Mouse (Mus musculus) MEL (cell line): ENCODE data around the gene Rpia. TPM values are rescaled to one million over a fixed set of nuclear protein-coding genes. Genes with fewer than 3 reads are reported as not detected.
A peak's percentile ranks its signal among the peaks of the same experiment; 100 is the strongest.

Experiments
- DNase-seq: peaks from one replicate; pipeline ENCODE4 v3.0.0; 2011; ENCODE audit warnings: low read depth, low spot score
- H3K27ac ChIP-seq: 2 replicates; pipeline ENCODE4 v1.5.1; 2012; ENCODE audit warnings: low read depth, mild to moderate bottlenecking, control low read depth, low read length, moderate library complexity; ENCODE audit not compliant: control insufficient read depth
- H3K27me3 ChIP-seq, 2 experiments: fragments of 150-350 bp in 1 of 2; sonication (generic) in 1 of 2; 2 replicates each; pipeline ENCODE4 v1.6.1; 2012; ENCODE audit warnings: low read length in 2 of 2, mild to moderate bottlenecking in 2 of 2, improper control_type of control experiment in 1 of 2, moderate library complexity in 1 of 2; ENCODE audit not compliant: insufficient read depth in 2 of 2, control insufficient read depth in 1 of 2
- H3K36me3 ChIP-seq, 2 experiments: 2 replicates each; pipeline ENCODE4 v1.6.1; 2012 to 2014; ENCODE audit warnings: low read length in 2 of 2, improper control_type of control experiment in 1 of 2, inconsistent platforms in 1 of 2, mild to moderate bottlenecking in 1 of 2; ENCODE audit not compliant: insufficient read depth in 2 of 2, control insufficient read depth in 1 of 2
- H3K4me1 ChIP-seq, 2 experiments: fragments of 150-350 bp in 1 of 2; sonication (generic) in 1 of 2; 2 replicates each; pipeline ENCODE4 v1.6.1; 2012; ENCODE audit warnings: low read length in 2 of 2, improper control_type of control experiment in 1 of 2, mild to moderate bottlenecking in 1 of 2; ENCODE audit not compliant: insufficient read depth in 2 of 2, control insufficient read depth in 1 of 2
- H3K4me3 ChIP-seq, 2 experiments: fragments of 150-350 bp in 1 of 2; sonication (generic) in 1 of 2; 2 replicates each; pipeline ENCODE4 v1.5.1; 2012; ENCODE audit warnings: low read depth in 2 of 2, low read length in 2 of 2, mild to moderate bottlenecking in 2 of 2, moderate library complexity in 2 of 2, control low read depth in 1 of 2, improper control_type of control experiment in 1 of 2; ENCODE audit not compliant: control insufficient read depth in 1 of 2, insufficient read depth in 1 of 2
- H3K79me2 ChIP-seq: 2 replicates; pipeline ENCODE4 v1.6.1; 2012; ENCODE audit warnings: mild to moderate bottlenecking, low read length, moderate library complexity; ENCODE audit not compliant: control insufficient read depth, poor library complexity, insufficient read depth
- H3K9ac ChIP-seq: 2 replicates; pipeline ENCODE4 v1.6.1; 2012; ENCODE audit warnings: low read depth, mild to moderate bottlenecking, control low read depth, low read length, moderate library complexity; ENCODE audit not compliant: control insufficient read depth, poor library complexity, severe bottlenecking
- H3K9me3 ChIP-seq: fragments of 150-350 bp; sonication (generic); replicated peaks from 2 replicates; pipeline ENCODE4 v1.6.1; 2012; ENCODE audit warnings: mild to moderate bottlenecking, low read length, improper control_type of control experiment, moderate library complexity; ENCODE audit not compliant: insufficient read depth
- BHLHE40 ChIP-seq: IDR thresholded peaks from 2 replicates; pipeline ENCODE4 v1.6.1; 2012; ENCODE audit warnings: low read depth, mild to moderate bottlenecking, inconsistent platforms, low read length, improper control_type of control experiment, borderline replicate concordance
- CHD1 ChIP-seq: IDR thresholded peaks from 2 replicates; pipeline ENCODE4 v1.6.1; 2012; ENCODE audit warnings: low read depth, mild to moderate bottlenecking, inconsistent platforms, low read length, improper control_type of control experiment
- CHD2 ChIP-seq: IDR thresholded peaks from 2 replicates; pipeline ENCODE4 v1.6.1; 2011; ENCODE audit warnings: low read length, improper control_type of control experiment
- CTCF ChIP-seq, 3 experiments: IDR thresholded peaks in 2 of 3; conservative IDR thresholded peaks in 1 of 3; 2 replicates each; pipeline ENCODE4 v1.5.1; 2011 to 2012; ENCODE audit warnings: low read length in 3 of 3, low read depth in 2 of 3, mild to moderate bottlenecking in 2 of 3, improper control_type of control experiment in 1 of 3, inconsistent platforms in 1 of 3, mixed read lengths in 1 of 3, moderate library complexity in 1 of 3; ENCODE audit not compliant: control insufficient read depth in 1 of 3, insufficient read depth in 1 of 3, poor library complexity in 1 of 3, severe bottlenecking in 1 of 3
- E2F4 ChIP-seq: IDR thresholded peaks from 2 replicates; pipeline ENCODE4 v1.6.1; 2011; ENCODE audit warnings: low read depth, low read length, improper control_type of control experiment, borderline replicate concordance
- ELF1 ChIP-seq: IDR thresholded peaks from 2 replicates; pipeline ENCODE4 v1.6.1; 2014; ENCODE audit warnings: low read depth, mild to moderate bottlenecking, inconsistent platforms, low read length, improper control_type of control experiment, moderate library complexity
- EP300 ChIP-seq, 2 experiments: IDR thresholded peaks; 2 replicates each; pipeline ENCODE4 v1.6.1; 2011; ENCODE audit warnings: improper control_type of control experiment in 2 of 2, low read length in 2 of 2, low read depth in 1 of 2, mild to moderate bottlenecking in 1 of 2
- ETS1 ChIP-seq: IDR thresholded peaks from 2 replicates; pipeline ENCODE4 v1.6.1; 2012; ENCODE audit warnings: low read depth, mild to moderate bottlenecking, inconsistent platforms, low read length, improper control_type of control experiment, moderate library complexity
- GABPA ChIP-seq: IDR thresholded peaks from 2 replicates; pipeline ENCODE4 v1.6.1; 2012; ENCODE audit warnings: low read depth, mild to moderate bottlenecking, inconsistent platforms, low read length, improper control_type of control experiment, moderate library complexity
- GATA1 ChIP-seq: IDR thresholded peaks from 2 replicates; pipeline ENCODE4 v1.6.1; 2011; ENCODE audit warnings: low read depth, low read length, improper control_type of control experiment
- HCFC1 ChIP-seq: IDR thresholded peaks from 2 replicates; pipeline ENCODE4 v1.6.1; 2012; ENCODE audit warnings: low read depth, mild to moderate bottlenecking, inconsistent platforms, low read length, improper control_type of control experiment, moderate library complexity
- JUND ChIP-seq: IDR thresholded peaks from 2 replicates; pipeline ENCODE4 v1.6.1; 2011; ENCODE audit warnings: low read depth, mild to moderate bottlenecking, improper control_type of control experiment, low read length
- KAT2A ChIP-seq: conservative IDR thresholded peaks from 2 replicates; pipeline ENCODE4 v1.6.1; 2012; ENCODE audit warnings: low read depth, low read length, improper control_type of control experiment, inconsistent platforms
- MAFK ChIP-seq: IDR thresholded peaks from 2 replicates; pipeline ENCODE4 v1.6.1; 2011; ENCODE audit warnings: low read depth, mild to moderate bottlenecking, low read length, improper control_type of control experiment, borderline replicate concordance
- MAX ChIP-seq: IDR thresholded peaks from 2 replicates; pipeline ENCODE4 v1.6.1; 2011; ENCODE audit warnings: low read length, improper control_type of control experiment
- MAZ ChIP-seq: IDR thresholded peaks from 2 replicates; pipeline ENCODE4 v1.6.1; 2012; ENCODE audit warnings: low read depth, mild to moderate bottlenecking, inconsistent platforms, low read length, improper control_type of control experiment
- MEF2A ChIP-seq: IDR thresholded peaks from 2 replicates; pipeline ENCODE4 v1.6.1; 2014; ENCODE audit warnings: low read depth, mild to moderate bottlenecking, inconsistent platforms, low read length, improper control_type of control experiment; ENCODE audit not compliant: poor library complexity, insufficient replicate concordance, severe bottlenecking; ENCODE audit errors: extremely low read depth
- MXI1 ChIP-seq: IDR thresholded peaks from 2 replicates; pipeline ENCODE4 v1.6.1; 2011; ENCODE audit warnings: mild to moderate bottlenecking, low read depth, low read length, improper control_type of control experiment
- MYB ChIP-seq: IDR thresholded peaks from 2 replicates; pipeline ENCODE4 v1.6.1; 2011; ENCODE audit warnings: mild to moderate bottlenecking, low read depth, low read length, improper control_type of control experiment
- MYC ChIP-seq: IDR thresholded peaks from 2 replicates; pipeline ENCODE4 v1.6.1; 2011; ENCODE audit warnings: low read depth, mild to moderate bottlenecking, low read length, improper control_type of control experiment, moderate library complexity
- NELFE ChIP-seq: IDR thresholded peaks from 2 replicates; pipeline ENCODE4 v1.6.1; 2011; ENCODE audit warnings: low read depth, low read length, improper control_type of control experiment
- NRF1 ChIP-seq: IDR thresholded peaks from 2 replicates; pipeline ENCODE4 v1.6.1; 2014; ENCODE audit warnings: low read depth, mild to moderate bottlenecking, inconsistent platforms, low read length, improper control_type of control experiment, moderate library complexity; ENCODE audit not compliant: poor library complexity, insufficient read depth, severe bottlenecking
- POLR2A ChIP-seq, 2 experiments: IDR thresholded peaks; 2 replicates each; pipeline ENCODE4 v1.6.1; 2011 to 2012; ENCODE audit warnings: low read length in 2 of 2, mild to moderate bottlenecking in 2 of 2, control low read depth in 1 of 2, improper control_type of control experiment in 1 of 2, low read depth in 1 of 2, moderate library complexity in 1 of 2; ENCODE audit not compliant: control insufficient read depth in 1 of 2, insufficient read depth in 1 of 2, poor library complexity in 1 of 2
- POLR2AphosphoS2 ChIP-seq: IDR thresholded peaks from 2 replicates; pipeline ENCODE4 v1.6.1; 2011; ENCODE audit warnings: low read length, improper control_type of control experiment
- POLR2AphosphoS5 ChIP-seq: IDR thresholded peaks from 2 replicates; pipeline ENCODE4 v1.6.1; 2012; ENCODE audit warnings: low read depth, borderline replicate concordance, mild to moderate bottlenecking, inconsistent platforms, low read length, moderate library complexity, mixed read lengths
- RAD21 ChIP-seq: IDR thresholded peaks from 2 replicates; pipeline ENCODE4 v1.6.1; 2011; ENCODE audit warnings: mild to moderate bottlenecking, low read depth, low read length, improper control_type of control experiment
- RCOR1 ChIP-seq: IDR thresholded peaks from 2 replicates; pipeline ENCODE4 v1.6.1; 2012; ENCODE audit warnings: low read depth, mild to moderate bottlenecking, inconsistent platforms, low read length, improper control_type of control experiment
- SIN3A ChIP-seq: IDR thresholded peaks from 2 replicates; pipeline ENCODE4 v1.6.1; 2012; ENCODE audit warnings: low read length, improper control_type of control experiment, inconsistent platforms
- SMC3 ChIP-seq: IDR thresholded peaks from 2 replicates; pipeline ENCODE4 v1.6.1; 2011; ENCODE audit warnings: low read depth, low read length, improper control_type of control experiment
- TAL1 ChIP-seq: IDR thresholded peaks from 2 replicates; pipeline ENCODE4 v1.6.1; 2012; ENCODE audit warnings: mild to moderate bottlenecking, inconsistent platforms, low read length, moderate library complexity, mixed read lengths
- TBP ChIP-seq: IDR thresholded peaks from 2 replicates; pipeline ENCODE4 v1.8.0; 2011; ENCODE audit warnings: low read depth, low read length, improper control_type of control experiment
- TCF12 ChIP-seq: IDR thresholded peaks from 2 replicates; pipeline ENCODE4 v1.6.1; 2014; ENCODE audit warnings: low read depth, mild to moderate bottlenecking, inconsistent platforms, low read length, improper control_type of control experiment, moderate library complexity
- UBTF ChIP-seq: IDR thresholded peaks from 2 replicates; pipeline ENCODE4 v1.6.1; 2012; ENCODE audit warnings: low read depth, mild to moderate bottlenecking, inconsistent platforms, low read length, improper control_type of control experiment, moderate library complexity, borderline replicate concordance; ENCODE audit not compliant: insufficient read depth
- USF1 ChIP-seq: IDR thresholded peaks from 2 replicates; pipeline ENCODE4 v1.6.1; 2014; ENCODE audit warnings: low read depth, mild to moderate bottlenecking, inconsistent platforms, low read length, improper control_type of control experiment, moderate library complexity
- USF2 ChIP-seq, 2 experiments: IDR thresholded peaks; 2 replicates each; pipeline ENCODE4 v1.6.1; 2011 to 2012; ENCODE audit warnings: improper control_type of control experiment in 2 of 2, low read length in 2 of 2, borderline replicate concordance in 1 of 2, inconsistent platforms in 1 of 2, low read depth in 1 of 2, mild to moderate bottlenecking in 1 of 2; ENCODE audit not compliant: insufficient read depth in 1 of 2
- ZC3H11A ChIP-seq: IDR thresholded peaks from 2 replicates; pipeline ENCODE4 v1.6.1; 2012; ENCODE audit warnings: low read depth, mild to moderate bottlenecking, inconsistent platforms, low read length, improper control_type of control experiment
- ZKSCAN1 ChIP-seq: IDR thresholded peaks from 2 replicates; pipeline ENCODE4 v1.6.1; 2012; ENCODE audit warnings: low read depth, mild to moderate bottlenecking, inconsistent platforms, low read length, improper control_type of control experiment, moderate library complexity
- ZMIZ1 ChIP-seq: IDR thresholded peaks from 2 replicates; pipeline ENCODE4 v1.6.1; 2012; ENCODE audit warnings: low read depth, mild to moderate bottlenecking, inconsistent platforms, low read length, improper control_type of control experiment, moderate library complexity
- ZNF384 ChIP-seq: IDR thresholded peaks from 2 replicates; pipeline ENCODE4 v1.6.1; 2012; ENCODE audit warnings: low read depth, mild to moderate bottlenecking, inconsistent platforms, low read length, improper control_type of control experiment
- polyA plus RNA-seq, 2 experiments: library from polyadenylated mRNA; stranded (reverse) in 1 of 2; unstranded in 1 of 2; fragments of >175 nt in 1 of 2; fragments of >200 nt in 1 of 2; gene quantifications; 2 replicates each; pipeline versions ENCODE4 v1.2.1 to v1.2.4; 2012; ENCODE audit warnings: low replicate concordance in 2 of 2, low read depth in 1 of 2; ENCODE audit not compliant: insufficient read length in 2 of 2, insufficient read depth in 1 of 2, missing spikeins in 1 of 2
- total RNA-seq: library from RNA; depleted of rRNA; stranded (reverse); fragments of 300-350 nt; gene quantifications from 2 replicates; pipeline ENCODE4 v1.2.3, GENCODE M21; 2012

Rpia gene
- total and polyA plus RNA-seq, 3 experiments, result 93.4 to 238 (median 180) TPM

- DNase-seq, result peak; percentile 79
These were observed 23.3 kb downstream of the Rpia start for GRCm38 (mm10) chr6:70768769-70769168.

GRCm38 (mm10) chr6:70765076-70765475 is 27.0 kb downstream of the Rpia start:
- Histone ChIP-seq H3K36me3 (peaks cover 0 to 2% of the 10 kb centered on the region in 2 experiments; a peak in 2 of 4 replicates), H3K4me1 (no peaks in the 10 kb centered on the region), H3K9me3 (no peaks in the 10 kb centered on the region), H3K27ac (no peak overlapping the region), H3K4me3 (no peak overlapping the region), H3K9ac (no peak overlapping the region), H3K27me3 (no peaks in the 10 kb centered on the region), H3K79me2 (no peaks in the 10 kb centered on the region)
- DNase-seq, result no peak
- TF ChIP-seq POLR2A (IDR thresholded peaks at IDR 0.05; ENCODE audit: control insufficient read depth in 1 of 2, insufficient read depth in 1 of 2, low read depth in 1 of 2, low read length in 2 of 2, poor library complexity in 1 of 2) (0 out of 4 replicates have a peak, but pooled peaks of 1 of the 2 experiments have one; percentile 18), CTCF (IDR thresholded peaks at IDR 0.05 in 2 of 3, conservative IDR thresholded peaks at IDR 0.05 in 1 of 3; ENCODE audit: control insufficient read depth in 1 of 3, insufficient read depth in 1 of 3, low read depth in 2 of 3, low read length in 3 of 3, poor library complexity in 1 of 3, severe bottlenecking in 1 of 3) (no peak)

More at GRCm38 (mm10) chr6:70768769-70769168, 23.3 kb downstream of the Rpia start:
- TF ChIP-seq SIN3A, result no peak
- no peak for TF ChIP-seq MYB
- no peak for TF ChIP-seq MAX
- no peak for TF ChIP-seq JUND
- TF ChIP-seq CHD2, result no peak
- no peak for TF ChIP-seq ZNF384
- TF ChIP-seq ZKSCAN1, result no peak
- TF ChIP-seq ZC3H11A, result peak; percentile 61
- peak; percentile 83 for TF ChIP-seq RAD21
- no peak for TF ChIP-seq MXI1
- no peak for TF ChIP-seq EP300 (IDR thresholded peaks at IDR 0.05; ENCODE audit: low read depth in 1 of 2, low read length in 2 of 2)
- TF ChIP-seq MAZ, result no peak
- no peak for TF ChIP-seq E2F4
- TF ChIP-seq MYC, result no peak
- TF ChIP-seq CHD1, result no peak
- TF ChIP-seq ZMIZ1, result no peak
- no peak for TF ChIP-seq TBP
- no peak for TF ChIP-seq MEF2A
- TF ChIP-seq USF1, result no peak
- no peak for TF ChIP-seq POLR2AphosphoS2
- peak in 1 of 2 experiments; percentile 31; a peak in 1 of 4 replicates for TF ChIP-seq POLR2A (IDR thresholded peaks at IDR 0.05; ENCODE audit: control insufficient read depth in 1 of 2, insufficient read depth in 1 of 2, low read depth in 1 of 2, low read length in 2 of 2, poor library complexity in 1 of 2)
- no peak for TF ChIP-seq NELFE
- TF ChIP-seq POLR2AphosphoS5, result no peak
- TF ChIP-seq ETS1, result no peak
- no peak for TF ChIP-seq TAL1
- peak; percentile 87 to 99 (median 91) for TF ChIP-seq CTCF (IDR thresholded peaks at IDR 0.05 in 2 of 3, conservative IDR thresholded peaks at IDR 0.05 in 1 of 3; ENCODE audit: control insufficient read depth in 1 of 3, insufficient read depth in 1 of 3, low read depth in 2 of 3, low read length in 3 of 3, poor library complexity in 1 of 3, severe bottlenecking in 1 of 3)
- no peak for TF ChIP-seq HCFC1
- TF ChIP-seq GATA1, result no peak
- no peak for TF ChIP-seq NRF1
- TF ChIP-seq TCF12, result no peak
- no peak for TF ChIP-seq KAT2A
- TF ChIP-seq RCOR1, result no peak
- TF ChIP-seq MAFK, result no peak
- no peak for TF ChIP-seq USF2 (IDR thresholded peaks at IDR 0.05; ENCODE audit: borderline replicate concordance in 1 of 2, insufficient read depth in 1 of 2, low read depth in 1 of 2, low read length in 2 of 2)
- no peak for TF ChIP-seq GABPA
- no peak for TF ChIP-seq BHLHE40
- TF ChIP-seq ELF1, result no peak
- TF ChIP-seq UBTF, result no peak
- TF ChIP-seq SMC3, result peak; percentile 69
- H3K9ac ChIP-seq, result no peak overlapping the region
- H3K4me3 ChIP-seq, result no peak overlapping the region
- peaks cover 0 to 29% of the 10 kb centered on the region in 2 experiments; a peak in 2 of 4 replicates for H3K36me3 ChIP-seq
- no peaks in the 10 kb centered on the region for H3K9me3 ChIP-seq
- H3K79me2 ChIP-seq, result no peaks in the 10 kb centered on the region
- H3K27me3 ChIP-seq, result no peaks in the 10 kb centered on the region
- no peaks in the 10 kb centered on the region for H3K4me1 ChIP-seq
- no peak overlapping the region for H3K27ac ChIP-seq
